Mouse (Mus musculus) hindbrain, embryonic 16.5 days (tissue): Measurements from ENCODE around the gene Usp47. TPM values are rescaled to one million over a fixed set of nuclear protein-coding genes. Genes with fewer than 3 reads are reported as not detected.

ENCODE experiments used
- ATAC-seq: fragments of 200-750 bp; cut with Nextera tagmentation; 2 replicates; pipeline ENCODE4 v1.8.0; 2017; ENCODE audit warnings: moderate TSS enrichment, moderate library complexity
- H3K27ac ChIP-seq: fragments of 300-500 bp; sonication (generic); 2 replicates; pipeline ENCODE4 v1.5.1; 2014; ENCODE audit warnings: low read depth, mild to moderate bottlenecking, control low read depth, low read length, moderate library complexity
- H3K27me3 ChIP-seq: fragments of 300-500 bp; sonication (generic); replicated peaks from 2 replicates; pipeline ENCODE4 v1.6.1; 2014; ENCODE audit warnings: low read length; ENCODE audit not compliant: control insufficient read depth, insufficient read depth
- H3K36me3 ChIP-seq: fragments of 300-500 bp; sonication (generic); 2 replicates; pipeline ENCODE4 v1.6.1; 2014; ENCODE audit warnings: mild to moderate bottlenecking, low read length, moderate library complexity, mixed read lengths; ENCODE audit not compliant: control insufficient read depth, insufficient read depth
- H3K4me1 ChIP-seq: fragments of 300-500 bp; sonication (generic); 2 replicates; pipeline ENCODE4 v1.6.1; 2014; ENCODE audit warnings: low read depth, low read length; ENCODE audit not compliant: control insufficient read depth, insufficient read depth
- H3K4me2 ChIP-seq: fragments of 300-500 bp; sonication (generic); 2 replicates; pipeline ENCODE4 v1.6.1; 2014; ENCODE audit warnings: mild to moderate bottlenecking, low read length, control low read depth, moderate library complexity
- H3K4me3 ChIP-seq: fragments of 300-500 bp; sonication (generic); 2 replicates; pipeline ENCODE4 v1.5.1; 2014; ENCODE audit warnings: mild to moderate bottlenecking, low read length, control low read depth, moderate library complexity
- H3K9ac ChIP-seq: fragments of 300-500 bp; sonication (generic); 2 replicates; pipeline ENCODE4 v1.6.1; 2014; ENCODE audit warnings: low read depth, mild to moderate bottlenecking, control low read depth, low read length, moderate library complexity
- H3K9me3 ChIP-seq: fragments of 300-500 bp; sonication (generic); 2 replicates; pipeline ENCODE4 v1.6.1; 2014; ENCODE audit warnings: mild to moderate bottlenecking, low read length, moderate library complexity; ENCODE audit not compliant: control insufficient read depth
- WGBS: fragments of 180-500 bp; shearing (Covaris S2); extraction: QIAGEN DNeasy Blood & Tissue Kit; methylation state at CpG from one replicate; pipeline ENCODE4 v1.1.7; 2014; 5-methylcytosine and 5-hydroxymethylcytosine counted together
- polyA plus RNA-seq: library from polyadenylated mRNA; unstranded; fragments of >200 nt; fragmentation: Nextera tagmentation; extraction: Ambion mirVana; gene quantifications from 2 replicates; pipeline ENCODE4 v1.2.1, GENCODE M21; 2015

Usp47 gene
- polyA plus RNA-seq, 1 experiment from 2014 or later, result 53.3 TPM

DNA sequence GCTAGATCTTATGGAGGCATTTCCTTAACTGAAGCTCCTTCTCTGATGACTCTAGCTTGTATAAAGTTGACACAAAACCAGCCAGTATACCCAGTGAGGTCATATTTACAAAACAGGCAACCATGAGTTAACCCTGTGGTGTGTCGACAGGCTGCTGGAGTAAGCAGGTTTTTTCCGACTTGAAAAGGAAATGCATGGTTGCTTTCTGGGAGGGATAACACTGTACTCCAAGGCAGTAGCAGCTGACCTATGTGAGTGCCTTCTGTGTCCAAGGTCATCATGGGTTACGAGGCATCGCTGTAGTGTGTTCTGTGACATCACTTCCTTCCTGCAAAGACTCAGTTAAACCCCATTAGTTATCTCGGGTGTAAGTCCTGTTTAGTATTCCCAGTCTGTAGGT is 79.6 kb downstream of the Usp47 start:
- WGBS, result 89% methylated on average over 5 of the region's 5 CpGs
- no peaks in the 10 kb centered on the region for H3K4me1 ChIP-seq
- ATAC-seq, result no peak
- no peak overlapping the region for H3K4me2 ChIP-seq
- no peak overlapping the region for H3K9ac ChIP-seq
- no peak overlapping the region for H3K27ac ChIP-seq
- H3K27me3 ChIP-seq, result no peaks in the 10 kb centered on the region
- H3K4me3 ChIP-seq, result no peak overlapping the region
- peaks cover 31% of the 10 kb centered on the region for H3K36me3 ChIP-seq
- no peaks in the 10 kb centered on the region for H3K9me3 ChIP-seq

DNA sequence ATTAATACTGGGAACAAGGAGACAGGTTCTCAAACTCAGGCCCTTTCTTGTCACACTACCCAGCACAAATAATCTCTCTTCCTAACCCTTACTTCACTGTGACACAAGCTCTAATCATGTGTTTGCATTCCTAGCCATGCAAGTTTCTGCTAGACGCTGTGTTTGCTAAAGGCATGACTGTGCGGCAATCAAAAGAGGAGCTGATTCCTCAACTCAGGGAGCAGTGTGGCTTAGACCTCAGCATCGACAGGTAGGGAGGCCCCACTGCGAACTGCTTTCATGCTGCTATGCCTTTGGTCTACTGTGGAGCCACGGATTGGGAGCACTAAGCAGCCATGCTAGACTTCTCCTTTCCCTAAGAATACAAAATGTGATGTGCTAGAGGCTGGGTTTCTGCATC is 80.5 kb downstream of the Usp47 start:
- Histone ChIP-seq H3K4me1 (no peaks in the 10 kb centered on the region), H3K9ac (no peak overlapping the region), H3K27ac (no peak overlapping the region), H3K36me3 (peaks cover 25% of the 10 kb centered on the region), H3K4me3 (no peak overlapping the region), H3K4me2 (no peak overlapping the region), H3K9me3 (no peaks in the 10 kb centered on the region), H3K27me3 (no peaks in the 10 kb centered on the region)
- WGBS, result 94% methylated on average over 5 of the region's 5 CpGs
- no peak for ATAC-seq

DNA sequence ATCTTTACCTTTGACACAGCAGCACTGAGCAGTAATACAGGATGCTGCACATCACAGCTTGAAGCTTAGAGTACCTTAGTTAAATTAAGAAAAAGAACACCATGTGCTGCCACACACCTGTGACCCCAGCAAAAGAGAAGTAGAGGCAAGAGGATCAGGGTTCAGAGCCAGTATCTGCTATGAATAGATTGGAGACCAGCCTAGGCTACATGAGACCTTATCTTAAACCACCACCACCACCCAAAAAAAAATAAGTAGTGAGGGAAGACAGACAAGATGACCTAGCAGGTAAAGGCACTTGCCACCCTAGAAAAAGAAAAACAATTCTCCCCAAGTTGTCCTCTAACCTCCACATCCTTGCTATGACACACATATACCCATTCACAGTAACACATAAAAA is 85.5 kb downstream of the Usp47 start:
- H3K9me3 ChIP-seq, result no peaks in the 10 kb centered on the region
- H3K9ac ChIP-seq, result no peak overlapping the region
- no peak for ATAC-seq
- no peak overlapping the region for H3K27ac ChIP-seq
- H3K4me1 ChIP-seq, result no peaks in the 10 kb centered on the region
- H3K36me3 ChIP-seq, result peaks cover 32% of the 10 kb centered on the region
- no peaks in the 10 kb centered on the region for H3K27me3 ChIP-seq
- no peak overlapping the region for H3K4me3 ChIP-seq
- no peak overlapping the region for H3K4me2 ChIP-seq

GRCm38 (mm10) chr7:112110638-112111372 is 87.5 kb downstream of the Usp47 start:
- 86% methylated on average over 19 of the region's 19 CpGs for WGBS
- Histone ChIP-seq H3K36me3 (peaks cover 28% of the 10 kb centered on the region), H3K4me2 (no peak overlapping the region), H3K27ac (no peak overlapping the region), H3K4me1 (no peaks in the 10 kb centered on the region), H3K9ac (no peak overlapping the region), H3K27me3 (no peaks in the 10 kb centered on the region), H3K9me3 (no peaks in the 10 kb centered on the region), H3K4me3 (no peak overlapping the region)
- ATAC-seq, result no peak

DNA sequence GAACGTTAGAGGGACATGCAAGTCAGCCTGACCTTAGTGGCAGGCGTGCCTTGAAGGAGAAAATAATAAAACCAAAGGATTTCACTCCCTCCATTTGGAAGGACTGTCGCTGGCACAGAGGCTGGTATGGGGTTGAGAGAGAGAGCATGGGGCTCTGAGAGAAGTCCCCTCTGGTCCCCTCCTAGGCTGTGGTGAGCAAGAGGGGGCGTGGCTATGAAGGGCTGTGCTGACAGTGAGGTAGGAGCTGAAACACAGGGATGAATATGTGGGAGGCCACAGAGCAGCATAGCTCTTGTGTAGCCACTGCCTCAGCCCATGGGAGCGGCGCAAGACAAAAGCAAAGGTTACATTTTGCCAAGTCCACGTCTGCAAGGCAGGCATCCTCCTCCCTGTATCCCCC is 94.2 kb downstream of the Usp47 start:
- ATAC-seq, result no peak
- no peak overlapping the region for H3K9ac ChIP-seq
- H3K27ac ChIP-seq, result no peak overlapping the region
- no peaks in the 10 kb centered on the region for H3K27me3 ChIP-seq
- WGBS, result 84% methylated on average over 7 of the region's 7 CpGs
- 0 out of 2 replicates have a peak, but pooled peaks cover 4% of the 10 kb centered on the region for H3K36me3 ChIP-seq
- no peaks in the 10 kb centered on the region for H3K9me3 ChIP-seq
- no peak overlapping the region for H3K4me2 ChIP-seq
- H3K4me3 ChIP-seq, result no peak overlapping the region
- no peaks in the 10 kb centered on the region for H3K4me1 ChIP-seq

DNA sequence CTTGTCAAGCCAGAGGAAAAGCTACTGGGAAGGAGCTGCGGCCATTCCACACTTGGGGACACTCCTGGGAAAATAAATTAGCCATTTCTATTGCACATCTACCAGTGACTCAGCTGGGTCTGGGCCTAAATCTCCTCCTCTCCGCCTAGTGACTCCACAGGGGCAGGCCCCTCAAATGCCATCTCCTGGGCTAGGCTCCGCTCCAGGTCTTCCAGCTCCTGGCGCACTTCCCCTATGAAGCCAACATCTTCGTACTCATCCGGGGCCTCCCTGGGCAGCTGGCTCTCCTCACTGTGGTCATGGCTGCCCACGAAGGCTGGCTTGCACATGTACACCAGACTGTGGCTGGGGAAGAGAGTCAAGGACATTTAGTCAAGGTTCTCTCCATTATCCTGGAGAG is 94.8 kb downstream of the Usp47 start:
- H3K9ac ChIP-seq, result no peak overlapping the region
- H3K4me1 ChIP-seq, result no peaks in the 10 kb centered on the region
- no peak overlapping the region for H3K4me2 ChIP-seq
- no peak overlapping the region for H3K4me3 ChIP-seq
- ATAC-seq, result no peak
- H3K36me3 ChIP-seq, result 0 out of 2 replicates have a peak, but pooled peaks cover 4% of the 10 kb centered on the region
- H3K27ac ChIP-seq, result no peak overlapping the region
- H3K27me3 ChIP-seq, result no peaks in the 10 kb centered on the region
- H3K9me3 ChIP-seq, result no peaks in the 10 kb centered on the region
- 84% methylated on average over 7 of the region's 7 CpGs for WGBS

DNA sequence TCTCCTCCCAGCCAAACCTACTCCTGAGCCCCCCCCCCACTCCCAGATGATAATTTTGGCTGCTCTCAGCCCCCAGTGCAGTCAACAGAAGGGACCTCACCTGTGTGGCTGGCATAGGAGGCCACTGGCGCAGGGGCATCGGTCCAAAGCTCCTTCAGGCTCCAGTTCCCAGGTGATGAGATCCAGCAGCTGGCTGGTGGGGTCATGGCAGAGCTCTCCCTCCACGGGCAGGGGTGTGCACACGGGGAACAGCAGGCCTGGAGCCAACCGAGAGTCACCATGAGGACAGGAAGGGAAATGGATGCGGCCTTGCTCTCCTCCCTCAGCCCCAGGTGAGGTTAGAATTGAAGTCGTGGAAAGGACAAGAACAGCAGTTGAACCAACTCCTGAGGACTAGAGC is 95.9 kb downstream of the Usp47 start:
- H3K4me2 ChIP-seq, result no peak overlapping the region
- H3K27me3 ChIP-seq, result no peaks in the 10 kb centered on the region
- H3K4me1 ChIP-seq, result no peaks in the 10 kb centered on the region
- no peak for ATAC-seq
- H3K36me3 ChIP-seq, result 0 out of 2 replicates have a peak, but pooled peaks cover 3% of the 10 kb centered on the region
- H3K4me3 ChIP-seq, result no peak overlapping the region
- no peak overlapping the region for H3K27ac ChIP-seq
- H3K9ac ChIP-seq, result no peak overlapping the region
- no peaks in the 10 kb centered on the region for H3K9me3 ChIP-seq
- 82% methylated on average over 7 of the region's 7 CpGs for WGBS

DNA sequence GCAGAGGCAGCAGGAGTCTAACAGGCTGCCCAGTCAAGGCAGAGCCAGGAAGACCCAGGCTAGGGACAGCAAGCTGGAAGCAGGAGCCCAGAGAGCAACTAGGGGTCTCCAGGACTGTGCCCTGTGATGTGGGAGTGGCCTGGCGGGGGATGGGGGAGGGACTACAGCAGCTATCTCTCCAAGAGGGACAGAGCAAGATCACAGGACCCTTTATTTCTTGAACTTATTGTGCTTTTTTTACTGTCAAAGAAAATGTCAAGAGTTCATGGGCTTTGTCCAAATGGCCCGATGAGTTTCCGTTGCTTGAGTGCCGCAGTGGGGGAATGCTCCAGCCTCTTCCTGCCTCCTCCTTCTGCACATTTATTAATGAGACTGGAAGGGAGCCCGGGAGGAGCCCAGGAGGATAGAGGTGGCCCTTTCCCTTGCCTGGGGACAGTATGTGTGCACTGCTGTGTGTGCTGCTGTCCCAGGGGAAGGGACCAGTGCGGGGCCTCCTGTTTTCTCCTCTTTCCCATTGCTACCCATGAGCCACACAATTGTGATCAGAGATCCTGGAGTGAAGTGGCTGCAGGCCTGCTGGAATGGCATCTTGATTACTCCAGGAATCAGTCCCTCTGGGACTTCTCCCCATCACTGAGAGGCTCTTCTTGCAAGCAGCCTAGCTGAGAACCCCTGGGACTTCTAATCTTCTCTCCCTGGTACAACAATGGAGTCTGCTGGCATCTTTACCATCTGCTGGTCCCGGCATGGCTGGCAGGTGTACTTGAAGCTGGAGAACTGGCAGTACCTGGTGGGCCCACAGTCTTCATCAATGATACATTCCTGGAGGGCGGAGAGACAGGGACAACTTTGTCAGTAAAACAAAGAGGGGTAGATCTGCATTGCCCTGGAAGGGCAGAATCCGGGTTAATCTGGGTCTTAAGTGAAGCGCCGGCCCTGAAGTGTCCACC is 97.8 kb downstream of the Usp47 start:
- Histone ChIP-seq H3K4me3 (no peak overlapping the region), H3K4me1 (no peaks in the 10 kb centered on the region), H3K27me3 (no peaks in the 10 kb centered on the region), H3K9ac (no peak overlapping the region), H3K4me2 (no peak overlapping the region), H3K9me3 (no peaks in the 10 kb centered on the region), H3K27ac (no peak overlapping the region), H3K36me3 (no peaks in the 10 kb centered on the region)
- 63% methylated on average over 11 of the region's 11 CpGs for WGBS
- ATAC-seq, result no peak

- Histone ChIP-seq H3K36me3 (no peaks in the 10 kb centered on the region), H3K9me3 (no peaks in the 10 kb centered on the region), H3K4me3 (no peak overlapping the region), H3K4me2 (no peak overlapping the region), H3K27me3 (no peaks in the 10 kb centered on the region), H3K9ac (no peak overlapping the region), H3K4me1 (no peaks in the 10 kb centered on the region), H3K27ac (no peak overlapping the region)
- WGBS, result 84% methylated on average over 11 of the region's 11 CpGs
- ATAC-seq, result no peak; the same call in 1 of the 2 replicates
Observed at GRCm38 (mm10) chr7:112121866-112122500, 98.7 kb downstream of the Usp47 start.
